Mouse (Mus musculus) midbrain, embryonic 12.5 days (tissue): ENCODE data around the gene Ift20. TPM values are rescaled to one million over a fixed set of nuclear protein-coding genes. Genes with fewer than 3 reads are reported as not detected.

Experiments used
- ATAC-seq: fragments of 200-750 bp; cut with Nextera tagmentation; 2 replicates; pipeline ENCODE4 v1.8.0; 2017; ENCODE audit warnings: low read depth, moderate TSS enrichment, moderate library complexity; ENCODE audit not compliant: low FRiP score
- H3K27ac ChIP-seq: fragments of 300-500 bp; sonication (generic); replicated peaks from 2 replicates; pipeline ENCODE4 v1.5.1; 2016; ENCODE audit warnings: mild to moderate bottlenecking
- H3K27me3 ChIP-seq: fragments of 300-500 bp; sonication (generic); 2 replicates; pipeline ENCODE4 v1.6.1; 2016; ENCODE audit warnings: mild to moderate bottlenecking
- H3K36me3 ChIP-seq: fragments of 300-500 bp; sonication (generic); 2 replicates; pipeline ENCODE4 v1.6.1; 2016
- H3K4me1 ChIP-seq: fragments of 300-500 bp; sonication (generic); 2 replicates; pipeline ENCODE4 v1.6.1; 2016
- H3K4me2 ChIP-seq: fragments of 300-500 bp; sonication (generic); replicated peaks from 2 replicates; pipeline ENCODE4 v1.6.1; 2016; ENCODE audit warnings: mild to moderate bottlenecking, moderate library complexity
- H3K4me3 ChIP-seq: fragments of 300-500 bp; sonication (generic); 2 replicates; pipeline ENCODE4 v1.5.1; 2016; ENCODE audit warnings: mild to moderate bottlenecking
- H3K9ac ChIP-seq: fragments of 300-500 bp; sonication (generic); replicated peaks from 2 replicates; pipeline ENCODE4 v1.6.1; 2016; ENCODE audit warnings: mild to moderate bottlenecking, moderate library complexity
- H3K9me3 ChIP-seq: fragments of 300-500 bp; sonication (generic); 2 replicates; pipeline ENCODE4 v1.6.1; 2016; ENCODE audit warnings: mild to moderate bottlenecking
- WGBS: fragments of 180-500 bp; shearing (Covaris S2); methylation state at CpG from one replicate; pipeline ENCODE4 v1.1.7; 2016; 5-methylcytosine and 5-hydroxymethylcytosine counted together
- polyA plus RNA-seq: library from polyadenylated mRNA; unstranded; fragments of >200 nt; fragmentation: Nextera tagmentation; extraction: Ambion mirVana; gene quantifications from 2 replicates; pipeline ENCODE4 v1.2.1, GENCODE M21; 2016

Gene Ift20
- polyA plus RNA-seq, 1 experiment from 2014 or later = 111 TPM

- Histone ChIP-seq H3K4me2 (peak within 1 kb of the TSS; percentile 75), H3K4me1 (peaks cover 20% of the 10 kb centered on the region), H3K4me3 (peak within 1 kb of the TSS; percentile 62), H3K27ac (peak within 1 kb of the TSS; percentile 83), H3K9me3 (no peaks in the 10 kb centered on the region), H3K9ac (peak within 1 kb of the TSS; percentile 69), H3K27me3 (no peaks in the 10 kb centered on the region), H3K36me3 (0 out of 2 replicates have a peak, but pooled peaks cover 5% of the 10 kb centered on the region)
- ATAC-seq = peak; percentile 100
- under 1% methylated on average over 60 of the region's 60 CpGs for WGBS
These were observed 14.3 kb downstream of the Ift20 start, which contains the start of gene Tmem97 for GRCm38 (mm10) chr11:78550168-78551058. Gene Tmem97 (minus strand): TSS chr11:78550777.

GRCm38 (mm10) chr11:78551059-78551398 is 14.9 kb downstream of the Ift20 start:
- Histone ChIP-seq H3K4me2 (peak overlapping the region; percentile 75), H3K36me3 (no peaks in the 10 kb centered on the region), H3K27me3 (no peaks in the 10 kb centered on the region), H3K27ac (peak overlapping the region; percentile 83), H3K9ac (peak overlapping the region; percentile 65), H3K4me1 (peaks cover 20% of the 10 kb centered on the region), H3K4me3 (peak overlapping the region; percentile 62), H3K9me3 (no peaks in the 10 kb centered on the region)
- peak; percentile 52; the same call in 1 of the 2 replicates for ATAC-seq
- WGBS = 34% methylated on average over 6 of the region's 6 CpGs

GRCm38 (mm10) chr11:78555623-78556022 is 19.5 kb downstream of the Ift20 start:
- H3K4me2 ChIP-seq = no peak overlapping the region
- 87% methylated on average over 3 of the region's 3 CpGs for WGBS
- ATAC-seq = no peak
- H3K4me3 ChIP-seq = no peak overlapping the region
- no peaks in the 10 kb centered on the region for H3K27me3 ChIP-seq
- H3K27ac ChIP-seq = no peak overlapping the region
- no peaks in the 10 kb centered on the region for H3K9me3 ChIP-seq
- H3K4me1 ChIP-seq = no peaks in the 10 kb centered on the region
- no peak overlapping the region for H3K9ac ChIP-seq
- H3K36me3 ChIP-seq = no peaks in the 10 kb centered on the region

GRCm38 (mm10) chr11:78556070-78556469 is 19.9 kb downstream of the Ift20 start:
- no peak overlapping the region for H3K27ac ChIP-seq
- no peak overlapping the region for H3K9ac ChIP-seq
- no peaks in the 10 kb centered on the region for H3K36me3 ChIP-seq
- no peak overlapping the region for H3K4me2 ChIP-seq
- no peaks in the 10 kb centered on the region for H3K4me1 ChIP-seq
- no peak overlapping the region for H3K4me3 ChIP-seq
- 87% methylated on average over 4 of the region's 4 CpGs for WGBS
- no peaks in the 10 kb centered on the region for H3K27me3 ChIP-seq
- no peak for ATAC-seq
- no peaks in the 10 kb centered on the region for H3K9me3 ChIP-seq

GRCm38 (mm10) chr11:78557241-78557640 is 21.1 kb downstream of the Ift20 start:
- no peaks in the 10 kb centered on the region for H3K4me1 ChIP-seq
- WGBS = 60% methylated on average over 8 of the region's 8 CpGs
- no peaks in the 10 kb centered on the region for H3K36me3 ChIP-seq
- H3K9ac ChIP-seq = no peak overlapping the region
- no peaks in the 10 kb centered on the region for H3K9me3 ChIP-seq
- H3K4me3 ChIP-seq = no peak overlapping the region
- 0 out of 2 replicates have a peak overlapping the region, but pooled peaks have one; percentile 0 for H3K27ac ChIP-seq
- no peak overlapping the region for H3K4me2 ChIP-seq
- no peak for ATAC-seq
- no peaks in the 10 kb centered on the region for H3K27me3 ChIP-seq

GRCm38 (mm10) chr11:78560447-78560846 is 24.3 kb downstream of the Ift20 start:
- Histone ChIP-seq H3K27ac (no peak overlapping the region), H3K27me3 (no peaks in the 10 kb centered on the region), H3K4me3 (no peak overlapping the region), H3K4me2 (no peak overlapping the region), H3K4me1 (no peaks in the 10 kb centered on the region), H3K9me3 (no peaks in the 10 kb centered on the region), H3K36me3 (peaks cover 2% of the 10 kb centered on the region; the same call in 1 of the 2 replicates), H3K9ac (no peak overlapping the region)
- 25% methylated on average over 4 of the region's 4 CpGs for WGBS
- ATAC-seq = no peak

- no peak for ATAC-seq
- no peak overlapping the region for H3K4me2 ChIP-seq
- peaks cover 41% of the 10 kb centered on the region for H3K36me3 ChIP-seq
- H3K9me3 ChIP-seq = no peaks in the 10 kb centered on the region
- H3K4me1 ChIP-seq = no peaks in the 10 kb centered on the region
- no peak overlapping the region for H3K4me3 ChIP-seq
- no peak overlapping the region for H3K27ac ChIP-seq
- no peaks in the 10 kb centered on the region for H3K27me3 ChIP-seq
- no peak overlapping the region for H3K9ac ChIP-seq
- WGBS = 79% methylated on average over 6 of the region's 6 CpGs
These were observed 30.6 kb downstream of the Ift20 start for GRCm38 (mm10) chr11:78566775-78567174.

- no peaks in the 10 kb centered on the region for H3K4me1 ChIP-seq
- no peak overlapping the region for H3K27ac ChIP-seq
- no peak overlapping the region for H3K4me2 ChIP-seq
- peaks cover 49% of the 10 kb centered on the region for H3K36me3 ChIP-seq
- no peak for ATAC-seq
- H3K27me3 ChIP-seq = no peaks in the 10 kb centered on the region
- H3K9me3 ChIP-seq = no peaks in the 10 kb centered on the region
- 92% methylated on average over 6 of the region's 6 CpGs for WGBS
- H3K9ac ChIP-seq = no peak overlapping the region
- no peak overlapping the region for H3K4me3 ChIP-seq
These were observed 31.5 kb downstream of the Ift20 start for GRCm38 (mm10) chr11:78567614-78568013.

GRCm38 (mm10) chr11:78568827-78569226 is 32.7 kb downstream of the Ift20 start:
- H3K36me3 ChIP-seq = peaks cover 58% of the 10 kb centered on the region
- H3K27me3 ChIP-seq = no peaks in the 10 kb centered on the region
- no peak for ATAC-seq
- no peaks in the 10 kb centered on the region for H3K4me1 ChIP-seq
- no peaks in the 10 kb centered on the region for H3K9me3 ChIP-seq
- 87% methylated on average over 10 of the region's 10 CpGs for WGBS
- H3K9ac ChIP-seq = no peak overlapping the region
- H3K4me2 ChIP-seq = no peak overlapping the region
- H3K4me3 ChIP-seq = no peak overlapping the region
- H3K27ac ChIP-seq = no peak overlapping the region

- H3K4me2 ChIP-seq = no peak overlapping the region
- 73% methylated on average over 3 of the region's 3 CpGs for WGBS
These were observed 33.6 kb downstream of the Ift20 start for GRCm38 (mm10) chr11:78569806-78570205.

GRCm38 (mm10) chr11:78571441-78571840 is 35.3 kb downstream of the Ift20 start:
- H3K27ac ChIP-seq = no peak overlapping the region
- H3K36me3 ChIP-seq = peaks cover 71% of the 10 kb centered on the region
- ATAC-seq = no peak
- H3K4me3 ChIP-seq = no peak overlapping the region
- H3K9ac ChIP-seq = no peak overlapping the region
- no peaks in the 10 kb centered on the region for H3K27me3 ChIP-seq
- WGBS = 94% methylated on average over 8 of the region's 8 CpGs
- no peaks in the 10 kb centered on the region for H3K4me1 ChIP-seq
- no peak overlapping the region for H3K4me2 ChIP-seq
- H3K9me3 ChIP-seq = no peaks in the 10 kb centered on the region

More at GRCm38 (mm10) chr11:78569806-78570205, 33.6 kb downstream of the Ift20 start:
- Histone ChIP-seq H3K4me3 (no peak overlapping the region), H3K27me3 (no peaks in the 10 kb centered on the region), H3K9me3 (no peaks in the 10 kb centered on the region), H3K4me1 (no peaks in the 10 kb centered on the region), H3K27ac (no peak overlapping the region), H3K36me3 (peaks cover 65% of the 10 kb centered on the region), H3K9ac (no peak overlapping the region)
- ATAC-seq = no peak

- Histone ChIP-seq H3K36me3 (peaks cover 71% of the 10 kb centered on the region), H3K9ac (no peak overlapping the region), H3K4me3 (no peak overlapping the region), H3K27ac (no peak overlapping the region), H3K9me3 (no peaks in the 10 kb centered on the region), H3K27me3 (no peaks in the 10 kb centered on the region), H3K4me2 (no peak overlapping the region), H3K4me1 (no peaks in the 10 kb centered on the region)
- 93% methylated on average over 6 of the region's 6 CpGs for WGBS
- no peak for ATAC-seq
These were observed 35.7 kb downstream of the Ift20 start for GRCm38 (mm10) chr11:78571854-78572253.
